Mouse (Mus musculus): Measurements from ENCODE around the gene Nav2. TPM values are rescaled to one million over a fixed set of nuclear protein-coding genes. Genes with fewer than 3 reads are reported as not detected.

Gene Nav2
- 22.2 and 23.2 TPM in 2 replicates for polyA plus RNA-seq (2015; fragmentation: Nextera tagmentation; extraction: Ambion mirVana)

DNA sequence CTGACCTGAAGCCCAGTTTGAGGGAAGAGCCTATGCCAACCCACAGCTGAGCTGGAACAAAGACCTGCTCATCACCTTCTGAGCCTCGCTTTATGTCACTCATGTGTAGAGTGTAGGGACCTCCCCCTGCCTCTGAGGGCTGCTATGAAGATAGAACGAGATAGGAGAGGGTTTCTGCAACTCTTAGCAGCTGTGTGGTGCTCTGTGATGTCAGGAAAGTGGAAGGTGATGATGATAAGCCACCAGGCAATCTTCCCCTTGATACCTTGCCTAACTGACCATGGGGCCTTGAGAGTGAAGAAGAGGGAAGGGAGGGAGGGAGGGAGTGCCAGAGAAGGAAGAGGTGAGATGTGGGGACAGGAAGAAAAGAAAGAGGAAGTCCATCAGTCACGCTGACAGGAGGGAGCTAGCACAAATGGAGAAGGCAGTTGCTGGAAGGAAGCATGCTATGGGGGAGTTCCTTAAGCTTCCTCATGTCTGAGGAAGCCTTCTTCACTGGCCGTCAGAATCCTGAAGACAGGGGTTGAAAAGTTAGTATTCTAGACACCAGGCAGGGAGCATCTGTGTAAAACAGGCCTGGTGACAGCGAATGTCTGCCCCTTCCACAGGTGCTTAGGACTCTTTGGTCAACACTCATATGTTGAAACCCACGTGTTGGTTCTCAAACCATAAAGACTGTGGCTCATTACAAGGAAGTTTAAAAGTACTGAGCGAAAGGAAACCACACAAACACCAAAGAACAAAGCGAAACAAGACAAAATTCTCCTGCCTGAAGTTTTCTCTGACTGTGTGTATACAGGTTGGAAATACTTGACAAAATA lies at the start of gene Nav2:
TSS of gene Nav2 (plus strand) at position 196 of the 821 bp plus-strand sequence.
- Histone ChIP-seq H3K27me3 (no peaks in the 10 kb centered on the region), H3K9me3 (no peaks in the 10 kb centered on the region), H3K36me3 (no peaks in the 10 kb centered on the region), H3K27ac (no peak within 1 kb of the TSS), H3K4me1 (replicated peaks) (peaks cover 7% of the 10 kb centered on the region; the same call in 1 of the 2 replicates), H3K4me2 (replicated peaks) (no peak within 1 kb of the TSS), H3K9ac (replicated peaks) (no peak within 1 kb of the TSS), H3K4me3 (replicated peaks) (no peak within 1 kb of the TSS)
- WGBS = 77% methylated on average over 8 of the region's 8 CpGs
- ATAC-seq = no peak

DNA sequence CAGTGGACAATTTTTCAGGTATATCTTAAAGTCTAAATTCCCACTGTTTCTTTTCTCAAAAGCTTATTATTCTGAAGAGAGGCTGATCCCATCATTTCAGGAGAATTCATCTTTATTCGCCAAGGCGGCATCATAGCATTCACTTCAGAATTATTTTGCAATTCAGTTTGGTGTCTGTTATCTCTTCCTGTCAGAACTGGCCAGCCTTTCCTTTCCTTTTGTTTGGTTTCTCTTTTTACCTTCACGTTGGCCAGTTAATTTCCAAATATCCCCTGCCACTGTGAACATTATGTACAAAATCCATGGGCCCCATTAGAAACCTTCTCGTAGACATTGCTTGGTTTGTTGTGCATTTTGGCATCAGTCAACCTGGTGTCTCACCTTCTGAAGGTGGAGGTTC lies 49.2 kb upstream of the Nav2 start:
- no peaks in the 10 kb centered on the region for H3K4me1 ChIP-seq (replicated peaks)
- no peaks in the 10 kb centered on the region for H3K27me3 ChIP-seq
- no peaks in the 10 kb centered on the region for H3K9me3 ChIP-seq
- no peak overlapping the region for H3K27ac ChIP-seq
- H3K4me2 ChIP-seq (replicated peaks) = no peak overlapping the region
- no peak overlapping the region for H3K9ac ChIP-seq (replicated peaks)
- H3K4me3 ChIP-seq (replicated peaks) = no peak overlapping the region
- no peaks in the 10 kb centered on the region for H3K36me3 ChIP-seq
- no peak for ATAC-seq
- WGBS = 92% methylated on average over 4 of the region's 4 CpGs

DNA sequence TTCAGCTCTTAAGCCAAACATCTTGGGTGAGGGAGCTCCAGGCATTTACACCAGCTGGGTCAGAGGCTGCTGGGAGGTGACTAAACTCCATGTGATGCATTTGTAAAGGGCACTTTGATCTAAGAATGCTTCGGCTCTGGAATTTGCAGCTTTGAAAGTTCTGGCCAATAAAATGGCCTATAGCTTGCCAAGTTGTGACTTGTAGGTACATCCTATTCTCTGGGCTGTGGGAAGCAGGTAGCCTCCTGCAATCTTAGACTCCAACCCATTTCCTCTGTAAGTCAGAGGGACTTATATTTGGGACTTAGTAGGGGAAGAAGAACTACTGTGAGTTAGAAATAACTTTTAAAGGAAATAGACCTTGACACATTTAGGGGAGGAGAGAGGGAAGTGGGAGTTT lies 47.6 kb upstream of the Nav2 start:
- ATAC-seq = no peak
- Histone ChIP-seq H3K27ac (no peak overlapping the region), H3K36me3 (no peaks in the 10 kb centered on the region), H3K9ac (replicated peaks) (no peak overlapping the region), H3K4me2 (replicated peaks) (no peak overlapping the region), H3K4me1 (replicated peaks) (no peaks in the 10 kb centered on the region), H3K27me3 (no peaks in the 10 kb centered on the region), H3K9me3 (no peaks in the 10 kb centered on the region), H3K4me3 (replicated peaks) (no peak overlapping the region)
- 79% methylated on average over 1 of the region's 1 CpGs for WGBS

DNA sequence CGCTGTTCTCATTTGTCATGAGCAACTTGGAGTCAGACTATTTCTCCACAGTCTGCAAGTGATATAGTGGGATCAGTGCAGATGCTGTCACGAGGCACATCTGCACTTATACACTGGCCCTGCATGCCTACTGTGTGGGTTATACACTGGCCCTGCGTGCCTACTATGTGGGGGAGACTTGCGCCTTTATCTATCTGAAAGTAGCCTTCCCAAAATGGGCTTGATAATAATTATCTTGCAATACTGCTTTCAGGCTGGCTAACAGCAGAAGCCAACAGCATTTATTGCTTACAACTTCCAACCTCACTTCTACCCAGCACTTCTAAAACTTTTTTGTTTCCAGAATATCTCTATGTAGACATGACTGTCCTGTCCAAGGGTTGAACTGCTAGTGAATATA lies 46.7 kb upstream of the Nav2 start:
- H3K4me2 ChIP-seq (replicated peaks) = no peak overlapping the region
- H3K9me3 ChIP-seq = no peaks in the 10 kb centered on the region
- no peak overlapping the region for H3K4me3 ChIP-seq (replicated peaks)
- no peaks in the 10 kb centered on the region for H3K4me1 ChIP-seq (replicated peaks)
- no peaks in the 10 kb centered on the region for H3K36me3 ChIP-seq
- ATAC-seq = no peak
- no peak overlapping the region for H3K27ac ChIP-seq
- WGBS = 92% methylated on average over 4 of the region's 4 CpGs
- no peak overlapping the region for H3K9ac ChIP-seq (replicated peaks)
- H3K27me3 ChIP-seq = no peaks in the 10 kb centered on the region

DNA sequence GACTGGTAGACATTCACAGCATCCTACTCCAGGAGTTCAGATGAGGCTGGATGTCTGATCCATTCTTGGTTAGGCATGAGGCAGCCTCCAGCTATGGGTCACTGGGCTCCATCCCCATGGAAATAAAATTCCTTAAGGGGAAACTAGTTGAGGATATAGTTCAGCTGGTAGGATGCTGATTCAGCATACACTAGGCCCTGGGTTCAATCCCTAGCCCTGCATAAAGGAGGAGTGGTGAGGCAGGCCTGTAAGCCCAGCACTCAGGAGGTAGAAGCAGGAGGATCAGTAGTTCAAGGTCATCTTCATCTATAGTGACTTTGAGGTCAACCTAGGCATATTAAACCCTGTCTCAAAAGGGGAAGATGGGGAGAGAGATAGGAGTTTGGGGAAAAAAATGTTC lies 44.3 kb upstream of the Nav2 start:
- peaks cover 6% of the 10 kb centered on the region; the same call in 1 of the 2 replicates for H3K36me3 ChIP-seq

DNA sequence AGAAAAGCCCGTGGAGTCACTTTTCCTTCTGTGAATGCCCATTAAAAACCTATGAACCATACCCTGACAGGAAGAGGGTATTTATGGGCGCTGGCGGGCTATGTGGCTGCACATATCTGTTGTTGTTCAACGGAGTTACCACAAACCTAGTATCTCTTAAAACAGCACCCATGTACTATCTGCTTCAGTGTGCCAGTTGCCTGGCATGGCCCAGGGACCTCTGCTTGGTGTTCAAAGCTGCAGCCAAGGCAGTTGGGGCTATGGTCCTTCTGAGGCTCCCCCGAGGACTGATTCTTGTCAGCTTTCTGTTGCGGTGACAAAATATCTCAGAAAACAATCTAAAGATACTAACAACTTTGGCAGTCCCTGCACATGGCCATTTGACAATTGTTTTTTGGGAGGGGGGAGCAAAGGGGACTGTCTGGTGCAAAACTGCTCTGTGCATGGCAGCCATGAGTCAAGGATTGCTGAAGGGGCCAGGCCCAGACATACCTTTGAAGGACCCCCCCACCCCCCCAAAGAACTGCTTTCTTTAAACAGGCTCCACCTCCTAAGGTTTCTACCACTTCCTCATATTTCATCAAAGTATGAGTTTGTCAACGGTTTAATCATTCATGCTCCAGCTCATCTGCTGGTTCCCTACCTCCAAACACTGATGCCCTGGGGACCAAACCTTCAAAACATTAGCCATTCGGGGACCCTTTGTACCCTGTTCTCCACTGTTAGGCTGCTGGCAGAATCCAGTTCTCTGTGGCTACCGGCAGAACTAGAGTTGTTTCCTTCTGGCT lies 43.7 kb upstream of the Nav2 start:
- Histone ChIP-seq H3K9me3 (no peaks in the 10 kb centered on the region), H3K4me1 (replicated peaks) (no peaks in the 10 kb centered on the region), H3K27ac (no peak overlapping the region), H3K27me3 (no peaks in the 10 kb centered on the region), H3K4me3 (replicated peaks) (no peak overlapping the region), H3K36me3 (peaks cover 9% of the 10 kb centered on the region; the same call in 1 of the 2 replicates), H3K9ac (replicated peaks) (no peak overlapping the region), H3K4me2 (replicated peaks) (no peak overlapping the region)
- 94% methylated on average over 9 of the region's 9 CpGs for WGBS
- no peak for ATAC-seq

More for the DNA sequence above, 44.3 kb upstream of the Nav2 start:
- H3K9me3 ChIP-seq = no peaks in the 10 kb centered on the region
- no peak overlapping the region for H3K27ac ChIP-seq
- no peaks in the 10 kb centered on the region for H3K27me3 ChIP-seq
- no peak overlapping the region for H3K9ac ChIP-seq (replicated peaks)
- H3K4me2 ChIP-seq (replicated peaks) = no peak overlapping the region
- H3K4me3 ChIP-seq (replicated peaks) = no peak overlapping the region
- H3K4me1 ChIP-seq (replicated peaks) = no peaks in the 10 kb centered on the region
- no peak for ATAC-seq

DNA sequence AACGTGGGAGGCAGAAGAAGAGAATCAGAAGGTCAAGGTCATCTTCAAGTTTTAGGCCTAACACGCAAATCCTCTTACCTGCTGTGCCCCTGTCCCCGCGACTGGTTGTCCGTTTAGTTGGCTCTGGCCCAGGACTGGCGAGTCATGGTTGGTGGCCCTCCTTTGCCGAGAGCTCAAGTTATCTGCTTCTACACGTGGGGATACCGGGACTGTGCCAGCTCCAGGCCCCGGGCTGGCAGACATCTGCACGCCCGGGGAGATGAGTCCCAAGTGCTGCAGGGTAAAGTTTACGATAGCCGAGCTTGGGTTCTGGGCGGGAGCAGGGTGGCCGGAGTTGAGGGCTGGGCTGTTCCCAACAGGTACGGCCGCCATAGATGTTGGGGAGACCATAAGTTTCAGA lies 40.9 kb upstream of the Nav2 start:
- Histone ChIP-seq H3K4me2 (replicated peaks) (no peak overlapping the region), H3K4me3 (replicated peaks) (no peak overlapping the region), H3K36me3 (peaks cover 31% of the 10 kb centered on the region), H3K9me3 (no peaks in the 10 kb centered on the region), H3K4me1 (replicated peaks) (no peaks in the 10 kb centered on the region), H3K27me3 (no peaks in the 10 kb centered on the region), H3K27ac (no peak overlapping the region), H3K9ac (replicated peaks) (no peak overlapping the region)
- 94% methylated on average over 18 of the region's 18 CpGs for WGBS
- ATAC-seq = no peak

DNA sequence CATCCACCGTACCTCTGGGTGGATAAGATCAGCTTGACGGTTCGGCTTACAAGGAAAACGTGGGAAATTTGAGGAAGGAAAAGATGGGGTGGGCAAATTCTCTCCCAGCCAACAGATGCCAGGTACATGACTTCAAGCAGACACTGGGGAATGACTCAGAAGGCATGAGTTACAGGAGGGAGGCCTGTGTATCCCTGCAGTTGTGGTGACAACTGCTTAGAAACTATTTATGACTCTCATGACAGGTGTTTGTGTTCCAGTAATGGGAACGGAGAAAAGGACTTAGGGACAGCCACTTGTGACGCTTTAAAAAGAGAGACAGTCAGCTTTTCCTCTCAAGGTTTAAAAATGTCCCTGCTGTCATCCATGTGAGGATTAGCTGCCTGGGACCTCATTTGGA lies 38.4 kb upstream of the Nav2 start:
- H3K27ac ChIP-seq = no peak overlapping the region
- no peak overlapping the region for H3K4me3 ChIP-seq (replicated peaks)
- H3K4me2 ChIP-seq (replicated peaks) = no peak overlapping the region
- WGBS = 93% methylated on average over 6 of the region's 6 CpGs
- no peak overlapping the region for H3K9ac ChIP-seq (replicated peaks)
- no peak for ATAC-seq
- H3K4me1 ChIP-seq (replicated peaks) = no peaks in the 10 kb centered on the region
- no peaks in the 10 kb centered on the region for H3K9me3 ChIP-seq
- H3K36me3 ChIP-seq = peaks cover 46% of the 10 kb centered on the region
- H3K27me3 ChIP-seq = no peaks in the 10 kb centered on the region

DNA sequence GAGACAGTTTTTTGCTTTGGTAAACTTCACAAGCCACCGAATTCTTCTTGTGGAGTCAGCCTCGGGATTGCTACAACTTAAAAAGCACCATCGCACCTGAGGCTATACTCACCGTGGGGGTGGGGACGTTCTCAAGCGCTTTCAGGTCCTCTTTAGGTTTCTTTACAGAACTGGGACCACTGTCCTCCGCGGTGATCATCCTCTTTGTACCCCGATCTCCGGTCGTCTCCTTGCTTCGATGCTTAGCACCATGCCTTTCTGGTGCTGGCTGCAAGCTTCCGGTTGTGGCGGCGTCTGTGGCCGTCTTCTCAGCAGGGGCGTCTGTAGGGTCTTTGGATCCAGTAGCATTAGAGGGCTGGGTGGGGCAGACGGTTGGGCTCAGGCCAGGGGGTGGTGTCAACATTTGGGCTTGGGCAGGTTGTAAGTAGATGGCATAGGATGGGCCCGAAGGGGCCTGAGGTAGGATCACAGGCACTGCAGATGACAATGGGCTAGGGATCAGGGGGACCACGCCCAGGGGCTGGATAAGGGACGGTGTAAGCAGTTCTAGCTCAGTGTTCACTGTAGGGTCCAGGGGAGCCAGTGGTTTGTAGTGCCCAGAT lies 37.8 kb upstream of the Nav2 start:
- no peak for ATAC-seq
- no peak overlapping the region for H3K9ac ChIP-seq (replicated peaks)
- no peaks in the 10 kb centered on the region for H3K9me3 ChIP-seq
- no peak overlapping the region for H3K4me3 ChIP-seq (replicated peaks)
- H3K27me3 ChIP-seq = no peaks in the 10 kb centered on the region
- no peak overlapping the region for H3K4me2 ChIP-seq (replicated peaks)
- H3K4me1 ChIP-seq (replicated peaks) = no peaks in the 10 kb centered on the region
- 95% methylated on average over 21 of the region's 21 CpGs for WGBS
- peaks cover 46% of the 10 kb centered on the region for H3K36me3 ChIP-seq
- no peak overlapping the region for H3K27ac ChIP-seq

DNA sequence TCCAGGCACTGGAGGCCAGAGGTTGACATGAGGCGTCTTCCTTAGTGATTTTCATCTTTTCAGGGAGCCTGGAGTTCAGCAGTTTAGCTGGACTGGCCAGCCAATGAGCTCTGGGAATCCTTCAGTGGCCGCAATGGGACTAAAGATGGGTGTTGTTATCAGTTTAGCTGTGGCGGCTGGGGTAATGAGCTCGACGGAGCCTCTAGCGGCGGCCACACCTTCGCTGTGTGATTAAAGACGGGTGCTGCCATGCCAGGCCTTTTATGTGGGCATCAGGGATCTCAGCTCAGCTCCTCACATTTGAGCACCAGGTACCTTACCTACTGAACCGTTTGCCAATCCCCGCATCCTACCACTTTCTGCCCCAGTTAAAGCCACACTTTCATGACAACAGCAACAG lies 37.2 kb upstream of the Nav2 start:
- Histone ChIP-seq H3K36me3 (peaks cover 46% of the 10 kb centered on the region), H3K4me2 (replicated peaks) (no peak overlapping the region), H3K27me3 (no peaks in the 10 kb centered on the region), H3K9me3 (no peaks in the 10 kb centered on the region), H3K9ac (replicated peaks) (no peak overlapping the region), H3K4me3 (replicated peaks) (no peak overlapping the region), H3K27ac (no peak overlapping the region), H3K4me1 (replicated peaks) (no peaks in the 10 kb centered on the region)
- 93% methylated on average over 11 of the region's 11 CpGs for WGBS
- no peak for ATAC-seq

DNA sequence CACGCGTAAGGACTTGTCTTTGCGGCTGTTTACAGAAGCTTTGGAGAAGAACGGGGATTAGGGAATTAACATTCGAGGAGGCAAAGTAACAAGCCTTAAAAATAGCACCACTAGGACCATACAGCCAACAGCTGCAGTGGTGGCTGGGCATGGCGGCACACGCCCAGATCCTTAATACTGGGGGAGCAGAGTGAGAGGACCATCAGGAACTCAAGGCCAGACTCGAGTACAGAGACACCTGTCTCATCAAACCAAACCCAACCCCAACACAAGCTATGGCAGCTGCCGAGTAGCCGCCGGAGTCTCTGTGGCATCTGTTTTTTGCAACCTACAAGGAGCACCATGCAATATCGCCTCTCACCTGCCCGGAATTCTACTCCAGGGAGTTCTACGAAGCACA lies 33.4 kb upstream of the Nav2 start:
- Histone ChIP-seq H3K9ac (replicated peaks) (no peak overlapping the region), H3K27me3 (no peaks in the 10 kb centered on the region), H3K4me3 (replicated peaks) (no peak overlapping the region), H3K4me1 (replicated peaks) (peaks cover 13% of the 10 kb centered on the region; the same call in 1 of the 2 replicates), H3K9me3 (no peaks in the 10 kb centered on the region), H3K4me2 (replicated peaks) (no peak overlapping the region), H3K36me3 (peaks cover 37% of the 10 kb centered on the region), H3K27ac (no peak overlapping the region)
- 92% methylated on average over 14 of the region's 14 CpGs for WGBS
- no peak for ATAC-seq

DNA sequence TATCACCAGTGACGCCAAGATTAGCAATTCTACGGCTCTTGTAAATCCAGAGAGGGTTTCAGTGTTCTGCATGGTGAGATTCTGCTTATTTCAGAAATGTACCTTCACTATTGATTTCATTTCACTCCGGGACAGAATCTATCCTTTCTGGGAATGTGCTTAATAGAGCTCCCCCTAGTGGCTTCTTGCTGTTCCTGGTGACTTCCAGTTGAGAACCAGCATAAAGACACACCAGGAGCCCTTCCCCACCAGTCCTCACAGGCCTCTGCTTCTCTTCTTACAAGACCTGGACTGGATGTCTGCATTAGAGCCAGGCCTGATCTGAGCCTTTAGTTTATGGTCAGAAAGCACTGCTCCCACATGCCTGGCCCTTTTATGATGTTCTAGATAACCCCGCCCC lies 32.0 kb upstream of the Nav2 start:
- 72% methylated on average over 4 of the region's 4 CpGs for WGBS
- ATAC-seq = no peak

More for the DNA sequence above, 32.0 kb upstream of the Nav2 start:
- Histone ChIP-seq H3K27me3 (peaks cover 4% of the 10 kb centered on the region; the same call in 1 of the 2 replicates), H3K9me3 (no peaks in the 10 kb centered on the region), H3K27ac (no peak overlapping the region), H3K4me3 (replicated peaks) (no peak overlapping the region), H3K36me3 (peaks cover 25% of the 10 kb centered on the region), H3K4me2 (replicated peaks) (no peak overlapping the region), H3K9ac (replicated peaks) (no peak overlapping the region), H3K4me1 (replicated peaks) (peaks cover 21% of the 10 kb centered on the region)

Data from midbrain, embryonic 13.5 days (tissue).